Mouse (Mus musculus) kidney, adult 9 months (tissue): ENCODE measurements around the gene Myh11.
A peak's percentile ranks its signal among the peaks of the same experiment; 100 is the strongest.

ENCODE experiments used
- DNase-seq: peaks from one replicate; pipeline ENCODE4 v3.0.0; 2022

The Myh11 gene

DNA sequence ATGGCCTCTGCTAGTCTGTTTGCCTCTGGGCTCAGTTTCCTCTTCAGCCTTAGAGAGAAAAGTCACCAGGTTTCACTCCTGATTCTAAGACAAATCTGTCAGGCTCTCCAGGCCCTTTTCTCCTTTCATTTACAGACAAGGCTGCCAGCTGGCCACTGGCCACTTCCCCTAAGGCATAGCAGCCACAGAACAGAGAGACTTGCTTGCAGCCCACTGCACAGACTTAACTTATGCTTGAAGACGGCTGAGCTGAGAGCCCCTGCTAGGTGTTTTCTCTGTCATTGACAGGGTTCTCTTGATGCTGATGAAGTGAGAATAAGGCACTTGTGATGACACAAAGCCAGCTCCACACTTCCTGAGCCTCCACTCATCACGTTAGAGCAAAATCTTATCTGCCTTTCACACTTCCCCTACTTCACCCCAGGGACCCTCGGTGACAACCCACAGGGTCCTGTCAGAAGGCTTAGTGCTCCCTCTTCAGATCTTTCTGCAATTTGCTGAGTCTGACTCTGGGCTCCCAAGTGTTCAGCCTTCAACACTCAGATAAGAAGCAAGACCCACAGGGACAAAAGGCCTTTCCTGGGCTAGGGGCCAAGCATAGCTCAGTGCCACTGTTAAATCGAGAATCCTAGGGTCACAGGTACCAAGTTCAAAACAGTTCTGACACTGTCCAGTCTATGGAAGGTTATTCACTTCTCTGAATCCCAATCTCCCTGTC, 25.8 kb downstream of the Myh11 start:
- no peak for DNase-seq

DNA sequence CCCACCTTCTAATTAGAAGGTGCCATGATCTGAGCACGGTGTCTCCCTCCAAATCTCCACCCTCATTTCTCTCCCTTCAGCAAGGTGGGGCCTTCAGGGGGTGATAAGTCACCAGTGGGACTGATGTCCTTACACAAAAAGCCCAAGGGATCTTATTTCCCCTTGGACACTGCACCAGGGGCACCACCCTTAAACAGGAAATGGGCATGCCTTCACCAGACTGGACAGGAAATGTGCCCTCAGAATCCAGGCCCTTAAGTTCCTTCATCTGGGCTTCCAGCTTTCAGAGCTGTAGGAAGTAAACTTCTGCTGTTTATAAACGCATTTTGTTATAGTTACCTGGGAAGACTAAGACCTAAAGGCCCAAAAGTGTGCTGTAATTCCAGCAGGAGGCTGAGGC, 26.7 kb downstream of the Myh11 start:
- no peak for DNase-seq

DNA sequence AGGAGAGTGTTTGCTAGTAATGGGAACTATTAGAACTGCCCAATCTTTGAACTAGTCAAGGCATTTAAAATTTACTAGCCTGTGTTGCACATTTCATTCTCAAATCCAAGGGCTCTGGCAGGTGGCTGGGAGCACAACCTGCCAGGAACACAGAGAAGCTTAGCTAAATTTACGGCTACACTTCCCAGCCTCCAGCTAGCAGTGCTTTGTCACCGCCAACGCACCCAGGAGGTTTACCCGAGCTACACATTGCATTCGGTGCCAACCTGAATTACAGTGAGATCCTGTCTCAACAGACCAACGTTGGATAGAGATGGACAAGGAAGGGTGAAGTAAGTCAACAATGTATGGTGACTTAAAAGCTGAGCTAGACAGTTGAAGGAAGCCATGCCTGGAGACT, 27.9 kb downstream of the Myh11 start:
- DNase-seq, result no peak

DNA sequence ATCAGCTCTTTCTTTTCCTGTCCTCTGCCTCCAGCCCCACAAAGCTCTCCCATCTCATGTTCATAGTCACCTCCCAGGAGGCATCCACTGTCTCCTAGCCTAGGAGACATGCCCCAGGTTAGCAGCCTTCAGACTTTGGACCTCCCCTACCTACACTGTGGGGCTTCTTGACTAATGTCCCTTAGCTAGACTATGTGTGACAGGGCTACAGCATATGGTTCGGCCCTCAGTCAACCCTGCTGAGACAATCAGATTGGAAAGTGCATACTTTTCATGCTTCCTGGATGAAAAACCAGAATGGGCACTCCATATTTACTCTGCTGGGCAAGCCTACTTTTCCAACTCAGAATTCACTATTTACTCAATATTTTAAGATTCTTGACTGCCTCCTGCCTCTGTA, 28.8 kb downstream of the Myh11 start:
- DNase-seq, result no peak

DNA sequence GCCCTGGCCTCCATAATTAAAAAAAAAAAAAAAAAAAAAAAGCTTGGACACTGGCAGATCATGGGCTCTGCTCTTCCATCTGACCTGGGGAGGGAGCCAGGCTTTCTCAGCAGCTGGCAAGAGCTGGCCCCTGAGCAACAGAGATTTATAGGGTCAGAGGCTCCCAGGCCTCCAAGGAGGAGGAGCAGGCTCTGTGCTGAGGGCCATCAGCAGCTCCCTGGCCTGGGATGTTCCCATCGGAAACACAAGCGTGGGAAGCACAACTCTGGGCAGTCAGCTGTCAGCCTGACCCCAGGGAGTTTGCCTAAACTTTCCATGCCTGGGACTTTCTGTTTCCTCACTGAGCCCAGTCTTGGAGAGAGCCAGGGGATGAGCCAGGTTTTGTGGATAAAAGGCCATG, 32.3 kb downstream of the Myh11 start:
- DNase-seq, result peak; percentile 17

DNA sequence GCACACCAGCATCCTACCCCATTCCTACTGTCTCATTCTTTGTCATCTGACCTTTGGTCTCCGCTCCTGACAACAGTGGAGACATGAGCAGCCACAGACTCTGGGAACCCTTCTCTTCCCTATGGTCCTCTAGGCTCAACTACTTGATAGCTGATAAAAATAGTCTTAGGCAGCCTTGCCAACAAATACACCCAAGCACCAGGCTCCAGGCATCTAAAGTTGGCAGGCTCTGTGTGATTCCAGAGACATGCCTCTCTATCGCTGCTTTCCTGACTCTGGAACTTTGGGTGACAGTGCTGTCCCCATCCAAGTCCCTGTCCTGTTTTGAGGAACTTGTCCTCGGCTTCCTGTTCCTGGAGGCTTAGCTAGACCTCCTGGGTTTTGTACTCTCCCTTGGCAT, 37.6 kb downstream of the Myh11 start:
- DNase-seq, result no peak

DNA sequence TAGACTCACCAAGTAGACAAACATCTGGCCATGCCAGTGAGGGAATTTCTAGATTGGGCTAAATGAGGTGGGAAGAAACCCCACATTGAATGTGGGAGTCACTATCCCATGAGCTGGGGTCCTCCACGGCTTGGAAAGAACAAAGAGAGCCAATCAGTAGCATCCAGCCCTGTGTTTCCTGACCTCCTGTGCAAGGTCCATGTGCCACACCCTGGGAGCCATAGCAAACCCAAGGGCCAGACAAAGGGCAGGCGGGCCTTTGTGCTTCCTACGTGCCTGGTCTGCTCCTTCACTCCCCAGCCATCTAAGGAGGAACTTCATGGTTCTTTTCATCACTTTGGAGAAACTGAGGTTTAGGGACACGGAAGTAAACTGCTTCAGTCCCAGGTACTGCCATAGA, 38.3 kb downstream of the Myh11 start:
- no peak for DNase-seq

DNA sequence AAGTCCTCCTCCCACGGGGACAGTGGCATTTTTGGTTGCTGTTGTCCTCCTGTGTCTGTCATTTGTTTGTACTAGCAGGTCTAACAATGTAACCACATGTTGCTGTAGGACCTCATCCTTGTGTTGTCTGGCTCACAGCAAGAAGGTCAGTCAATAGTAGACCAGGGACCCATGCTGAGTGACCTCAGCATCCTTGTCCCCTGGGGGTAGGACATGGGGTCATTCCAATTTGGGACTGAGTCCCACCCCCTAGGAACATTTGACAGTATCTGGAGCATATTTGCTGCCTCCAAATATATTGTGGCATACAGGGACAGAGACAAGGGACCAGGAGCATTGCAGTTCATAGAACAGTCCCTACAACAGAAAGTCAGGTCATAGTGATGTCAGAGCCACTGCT, 41.3 kb downstream of the Myh11 start:
- no peak for DNase-seq

DNA sequence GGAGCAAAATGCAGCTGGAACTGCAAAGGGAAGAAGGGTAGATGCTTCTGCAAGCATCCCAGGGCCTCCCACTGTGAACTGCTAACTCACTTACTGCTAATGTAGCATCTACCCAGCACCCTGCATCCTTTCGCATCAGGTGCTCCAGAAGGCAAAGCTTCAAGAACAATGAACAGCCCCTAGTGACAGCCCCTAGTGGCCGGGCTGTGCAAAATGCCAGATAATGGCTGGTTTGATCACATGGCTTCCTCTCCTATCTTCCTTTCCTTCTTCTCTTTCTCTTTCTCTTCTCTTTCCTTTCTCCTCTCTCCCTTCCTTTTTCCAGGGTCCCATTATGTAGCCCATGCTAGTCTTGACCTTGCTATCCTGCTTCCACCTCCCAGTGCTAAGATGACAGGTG, 48.6 kb downstream of the Myh11 start:
- no peak for DNase-seq

DNA sequence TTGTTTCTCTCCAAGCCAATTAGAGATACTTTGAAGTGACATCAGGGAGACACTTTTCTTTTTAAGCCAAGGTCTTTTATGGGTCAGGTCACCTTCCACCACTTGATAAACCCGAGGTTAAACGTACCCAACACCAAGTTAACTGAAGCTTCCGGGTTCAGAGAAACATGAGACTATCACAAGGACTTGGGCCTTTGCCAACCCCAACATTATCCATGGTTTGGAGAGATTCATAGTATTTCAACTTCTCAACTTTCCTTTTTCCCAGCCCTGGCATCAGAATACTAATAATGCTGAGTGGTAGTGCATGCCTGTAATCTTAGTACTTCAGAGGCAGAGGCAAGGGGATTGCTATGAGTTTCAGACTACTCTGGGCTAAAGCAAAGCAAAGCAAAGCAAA, 49.1 kb downstream of the Myh11 start:
- DNase-seq, result peak; percentile 5

DNA sequence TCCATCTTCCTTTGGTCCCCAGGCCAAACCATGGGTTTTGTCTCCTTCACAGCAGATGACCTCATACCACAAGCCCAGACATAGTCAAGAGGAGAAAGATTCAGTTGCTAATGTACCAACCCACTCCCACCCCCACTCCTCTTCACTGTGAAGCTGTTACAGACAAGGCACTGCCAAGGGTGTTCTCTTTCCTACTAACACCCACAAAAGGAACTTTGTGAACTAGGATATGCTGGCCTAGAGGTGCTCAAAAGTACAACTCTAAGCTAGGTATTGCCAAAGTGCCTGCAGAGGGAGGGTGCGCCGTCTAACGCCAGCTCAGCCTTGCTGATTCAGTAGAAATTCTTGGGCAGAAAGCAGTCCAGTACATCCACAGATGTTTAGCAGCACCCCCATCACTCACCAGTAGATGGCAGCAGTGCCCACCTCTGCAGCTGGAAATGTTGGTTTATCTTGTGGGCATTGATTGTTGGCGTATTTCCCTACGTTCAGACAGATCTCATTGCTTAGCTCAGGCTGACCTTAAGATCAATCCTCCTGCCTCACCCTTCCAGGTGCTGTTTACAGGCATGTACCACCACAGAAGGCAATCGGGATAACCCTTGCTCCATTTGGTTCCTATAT, 54.0 kb downstream of the Myh11 start:
- DNase-seq, result peak; percentile 82

DNA sequence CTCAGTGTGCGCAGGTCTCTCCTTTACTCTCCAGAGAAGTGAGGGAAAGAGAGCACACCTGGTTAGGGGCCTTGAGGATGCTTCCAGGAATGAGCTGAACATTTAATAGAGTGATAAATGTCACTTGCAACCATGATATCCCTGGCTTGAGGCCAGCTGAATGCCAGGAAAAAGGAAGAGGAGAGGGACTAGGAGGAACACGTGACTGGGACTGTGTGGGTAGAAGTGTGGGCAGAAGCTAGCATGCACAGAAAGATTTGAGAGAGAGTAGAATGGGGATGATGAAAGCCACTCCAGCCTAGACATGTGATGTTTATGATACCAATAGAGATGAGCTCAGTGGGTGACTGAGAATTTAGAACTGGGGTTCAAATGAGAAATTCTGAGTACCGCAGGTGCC, 76.0 kb downstream of the Myh11 start:
- no peak for DNase-seq

DNA sequence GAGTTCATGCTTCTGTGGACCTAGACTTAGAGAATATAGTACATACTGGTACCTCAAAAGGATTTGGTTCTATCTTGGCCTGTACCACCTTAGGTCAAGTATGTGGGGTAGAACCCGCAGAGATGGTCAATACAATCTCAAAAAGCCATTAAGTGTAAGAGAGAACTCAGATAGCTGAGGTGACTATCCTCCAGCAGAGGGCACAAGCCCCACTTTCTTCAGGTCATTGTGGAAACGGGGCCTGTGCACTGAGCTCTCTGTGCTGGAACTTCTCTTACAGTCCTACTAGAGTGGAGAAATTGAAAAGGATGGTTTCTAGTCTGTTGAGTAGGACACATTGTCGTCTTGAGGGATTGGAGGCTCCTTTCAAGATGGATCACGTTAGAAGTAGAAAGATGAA, 92.4 kb downstream of the Myh11 start:
- DNase-seq, result no peak

DNA sequence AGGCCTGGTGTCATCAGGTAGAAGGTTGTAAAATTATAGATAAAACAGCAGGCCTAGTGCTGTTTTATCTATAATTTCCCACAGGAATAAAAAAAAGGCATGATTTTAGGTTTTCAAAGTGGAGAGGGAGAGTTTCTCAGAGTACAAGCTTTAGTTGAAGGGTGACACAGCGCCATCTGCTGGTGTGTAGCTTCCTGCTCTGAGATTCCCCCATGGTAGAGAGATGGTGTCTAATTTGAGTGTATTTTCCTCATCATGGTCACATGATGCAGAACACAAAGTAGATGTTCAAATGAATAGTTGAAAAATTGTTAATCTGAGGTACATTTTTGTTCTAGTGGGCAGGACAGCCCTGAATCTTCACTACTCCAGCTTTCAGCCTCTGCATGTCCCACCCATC, 95.7 kb downstream of the Myh11 start:
- DNase-seq, result peak; percentile 71

DNA sequence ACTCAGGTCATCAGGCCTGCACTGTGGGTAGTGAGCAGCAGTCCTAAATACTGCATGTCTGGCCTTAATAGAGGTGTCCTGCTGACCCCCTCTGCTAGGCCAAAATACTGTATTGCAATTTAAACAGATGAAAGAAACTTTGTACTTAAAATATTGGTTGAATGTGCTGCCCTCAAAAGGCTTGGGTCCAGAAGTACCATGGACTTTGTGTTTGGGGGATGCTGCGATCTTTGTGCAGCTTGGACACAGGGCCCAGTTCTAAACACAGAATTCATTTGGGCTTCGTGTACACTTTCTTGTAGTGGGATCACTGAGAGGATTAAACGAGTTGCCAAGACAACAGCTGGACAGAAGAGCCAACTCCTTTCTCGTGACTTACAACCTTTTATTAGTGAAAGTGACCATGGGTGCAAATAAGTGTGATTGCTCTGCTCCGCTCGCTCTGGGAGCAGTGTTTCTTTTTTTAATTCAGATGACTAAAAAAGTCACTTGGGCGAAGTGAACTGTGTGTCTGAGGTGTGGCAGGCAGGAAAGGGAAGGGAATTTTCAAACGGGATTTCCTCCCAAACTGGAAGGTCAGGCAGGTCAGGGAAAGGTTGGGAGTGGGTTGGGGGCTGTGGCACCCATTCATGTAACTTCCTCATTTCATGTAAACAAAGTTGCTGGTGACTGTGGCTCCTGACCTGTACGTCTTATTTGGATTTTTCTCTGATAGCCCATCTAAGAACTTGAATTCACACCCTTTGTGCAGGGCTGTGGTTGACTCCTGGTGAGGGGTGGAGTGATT, 96.8 kb downstream of the Myh11 start:
- no peak for DNase-seq

DNA sequence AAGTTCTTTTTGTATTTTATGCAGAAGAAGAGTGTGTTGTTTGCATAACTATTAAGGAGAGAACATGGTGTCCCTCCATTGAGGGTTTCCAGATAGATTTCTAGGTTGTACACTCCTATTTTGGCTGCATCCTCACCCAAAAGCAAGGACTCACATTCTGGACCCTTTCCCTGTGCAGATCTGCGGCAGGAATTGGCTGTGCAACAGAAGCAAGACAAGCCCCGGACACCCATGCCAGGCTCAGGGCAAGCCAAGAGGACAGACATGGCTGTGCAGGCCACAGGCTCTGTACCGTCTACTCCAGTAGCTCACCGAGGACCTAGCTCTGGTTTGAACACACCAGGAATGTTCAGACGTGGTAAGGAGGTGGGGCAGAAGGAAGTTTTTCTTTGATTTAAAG, 105.7 kb downstream of the Myh11 start:
- no peak for DNase-seq

DNA sequence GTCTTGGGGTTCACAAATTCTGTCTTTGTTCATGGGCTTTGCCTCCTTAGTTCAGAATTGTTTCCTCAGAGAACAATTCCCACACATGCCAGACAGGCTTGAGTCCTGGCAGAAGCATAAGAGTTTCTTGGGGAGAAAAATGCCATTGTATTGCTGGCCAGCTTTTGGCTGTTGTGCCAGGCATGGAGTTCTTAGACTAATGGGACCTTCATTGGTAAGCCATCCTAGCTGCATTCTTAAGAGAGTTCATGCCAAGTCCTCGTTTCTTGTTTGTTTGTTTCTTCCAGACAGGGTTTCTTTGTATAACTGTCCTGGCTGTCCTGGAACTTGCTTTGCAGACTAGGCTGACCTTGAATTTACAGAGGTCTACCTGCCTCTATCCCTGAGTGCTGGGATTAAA, 107.3 kb downstream of the Myh11 start:
- DNase-seq, result no peak

DNA sequence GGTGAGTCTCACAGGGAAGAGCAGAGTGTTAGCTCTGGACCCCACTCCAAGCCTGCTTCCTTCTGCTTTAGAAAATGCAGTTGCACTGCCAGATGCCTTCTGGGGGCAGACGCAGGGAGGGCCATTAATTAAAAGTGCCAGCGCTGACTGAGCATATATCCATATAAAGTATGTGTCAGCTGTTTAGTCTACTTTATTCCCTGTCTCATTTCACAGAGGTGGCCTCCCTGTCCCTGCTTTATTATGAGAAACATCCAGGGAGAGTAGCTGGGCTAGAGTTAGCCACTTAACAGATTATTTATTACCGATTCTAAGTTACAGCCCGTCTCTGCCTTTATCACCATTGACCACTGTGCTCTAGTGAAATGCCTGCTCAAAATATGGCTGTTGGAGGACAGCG, 108.8 kb downstream of the Myh11 start:
- DNase-seq, result no peak

DNA sequence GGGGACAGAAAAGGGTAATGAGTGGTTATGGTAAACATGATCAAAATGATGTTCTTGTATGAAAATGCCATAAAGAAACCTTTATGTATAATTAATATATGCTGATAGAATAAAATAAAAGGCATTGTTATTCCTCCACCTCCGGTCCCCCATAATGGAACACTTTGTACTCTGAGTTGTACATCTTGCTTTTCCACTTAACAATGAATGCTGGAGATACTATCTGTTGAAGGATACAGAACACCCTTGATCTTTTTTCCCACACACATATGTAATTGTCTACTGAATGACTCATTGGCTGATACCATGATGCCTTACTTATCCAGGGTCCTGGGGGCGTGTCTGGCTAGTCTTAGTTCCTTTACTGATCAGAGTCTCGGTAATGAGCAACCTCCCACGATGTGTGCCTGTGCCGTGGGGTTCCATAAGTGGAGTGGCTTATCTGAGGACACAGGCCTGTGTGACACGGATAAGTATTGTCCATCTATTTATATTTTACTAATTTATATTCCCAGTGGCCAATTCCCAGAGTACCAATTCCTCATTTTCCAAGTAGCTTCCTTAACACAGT, 110.9 kb downstream of the Myh11 start:
- DNase-seq, result no peak

DNA sequence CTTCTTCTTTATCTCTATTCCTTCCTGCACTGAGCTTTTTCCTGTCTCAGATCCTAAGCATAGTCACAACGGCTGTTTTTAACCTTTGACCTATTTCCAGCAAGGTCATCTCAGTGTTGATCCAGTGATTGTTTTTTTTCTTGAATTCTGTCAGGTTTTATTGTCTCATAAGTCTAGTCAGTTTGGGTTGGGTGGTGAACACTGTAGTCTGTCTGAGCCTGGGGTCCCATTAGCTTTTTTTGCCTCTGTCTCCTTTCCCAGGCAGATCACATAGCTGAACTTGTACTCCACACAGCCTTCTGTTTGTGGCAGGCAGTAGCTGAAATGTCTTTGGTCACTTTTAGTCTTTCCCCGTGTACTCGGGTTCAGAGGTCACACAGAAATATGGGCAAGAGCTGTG, 113.1 kb downstream of the Myh11 start:
- no peak for DNase-seq

DNA sequence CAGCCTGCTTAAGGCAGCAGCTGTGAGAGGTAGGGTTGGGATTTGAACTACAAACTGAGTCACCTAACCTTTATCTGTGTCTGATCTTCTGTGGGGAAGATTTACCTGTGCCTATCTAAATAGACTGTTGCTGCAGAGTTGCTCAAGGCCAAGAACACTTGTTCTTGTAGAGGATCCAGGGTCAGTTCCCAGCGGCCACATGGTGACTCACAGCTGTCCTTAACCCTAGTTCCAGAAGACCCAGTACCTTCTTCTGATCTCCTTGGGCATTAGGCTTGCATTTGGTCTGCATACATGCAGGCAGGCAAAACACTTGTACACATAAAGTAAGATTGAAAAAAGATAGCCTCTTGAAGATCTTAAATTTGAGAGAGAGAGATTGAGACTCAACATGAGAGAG, 121.5 kb downstream of the Myh11 start:
- no peak for DNase-seq

DNA sequence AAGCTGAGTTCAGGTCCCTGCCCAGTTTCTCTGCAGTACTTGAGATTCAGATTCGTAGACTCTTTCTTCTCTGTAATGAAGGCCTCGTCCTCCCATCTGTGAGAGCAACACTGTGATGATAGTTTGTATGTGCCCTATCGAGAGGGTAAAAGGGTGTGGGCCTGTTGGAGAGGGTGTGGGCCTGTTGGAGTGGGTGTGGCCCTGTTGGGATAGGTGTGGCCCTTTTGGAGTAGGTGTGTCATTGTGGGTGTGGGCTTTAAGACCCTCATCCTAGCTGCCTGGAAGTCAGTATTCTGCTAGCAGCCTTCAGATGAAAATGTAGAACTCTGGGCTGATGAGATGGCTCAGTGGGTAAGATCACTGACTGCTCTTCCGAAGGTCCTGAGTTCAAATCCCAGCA, 124.7 kb downstream of the Myh11 start:
- no peak for DNase-seq

DNA sequence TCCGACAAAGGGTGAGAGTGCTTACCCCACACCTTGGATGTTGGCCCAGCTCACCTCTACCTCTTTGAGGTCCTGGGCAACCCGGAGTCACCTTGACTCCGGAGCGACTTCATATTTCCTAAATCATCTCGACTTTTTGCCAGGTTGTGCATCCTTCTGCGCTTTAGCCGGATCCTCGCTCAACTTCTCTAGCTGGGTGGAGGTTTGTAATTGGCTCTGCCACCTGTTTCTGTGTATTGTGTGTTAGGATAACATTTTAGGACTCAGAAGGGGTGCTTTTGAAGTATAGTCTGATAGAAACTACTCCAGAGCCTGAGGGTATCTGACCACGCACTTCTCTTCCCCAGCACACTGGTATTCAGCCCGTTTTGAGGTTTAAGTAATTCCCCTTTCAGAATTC, 127.4 kb downstream of the Myh11 start:
- DNase-seq, result no peak

DNA sequence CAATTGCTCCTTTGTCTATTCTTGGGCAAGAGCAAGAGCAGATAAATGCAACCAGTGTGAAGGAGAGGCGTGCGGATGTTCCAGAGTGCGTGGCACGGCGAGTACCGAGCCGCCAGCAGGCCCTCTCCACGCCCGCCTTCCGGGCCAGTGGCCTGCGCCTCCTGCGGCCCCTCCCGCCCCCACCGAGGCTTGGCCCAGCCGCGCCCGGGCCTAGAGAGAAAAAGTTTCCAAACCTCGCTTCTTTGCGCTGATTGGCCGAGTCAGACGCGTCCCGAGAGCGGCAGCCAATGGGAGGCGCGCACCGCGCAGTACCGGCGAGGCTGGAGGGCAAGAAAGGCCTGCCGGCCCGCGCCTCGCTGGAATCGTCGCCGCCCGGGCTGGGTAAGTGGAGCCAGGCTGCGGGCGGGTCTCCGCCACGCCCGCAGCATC, 128.2 kb downstream of the Myh11 start, which contains the start of the genes Nde1 and Marf1:
Gene Nde1, plus strand, starts transcription at position 288 of the 429 bp plus-strand sequence.
Gene Marf1, minus strand, starts transcription at position 364 of the 429 bp plus-strand sequence.
- DNase-seq, result peak; percentile 92
